In genomic region chr14:28456372-28457076, GRCm38 (mm10) we compare ENCODE assay signal across 12 mouse cellular contexts. TPM values are rescaled to one million over a fixed set of nuclear protein-coding genes. Genes with fewer than 3 reads are reported as not detected.
DNase-seq lines count a peak whose midpoint lies in the region; ATAC-seq lines count a peak whose summit lies in the region.
"Had no signal": no experiment of that assay in that cellular context is flagged by ENCODE, and none has a peak within 500 bp of the region (broad histone marks: within the 10 kb centered on the region; RNA-seq: fewer than 3 reads in every experiment).

No protein-coding gene starts in this region.

- no peak overlapping the region for H3K4me3 ChIP-seq in kidney, embryonic 14.5 days (ENCODE audit: low read length)
- no peak overlapping the region for H3K4me3 ChIP-seq in intestine, embryonic 16.5 days (ENCODE audit: low read length)
- H3K4me3 ChIP-seq: heart, embryonic 15.5 days; layer of hippocampus, adult 2 months had no signal

- WGBS in kidney, embryonic 14.5 days: 70% methylated on average over 7 of the region's 7 CpGs
- WGBS in intestine, embryonic 16.5 days: 60% methylated on average over 7 of the region's 7 CpGs

- no peak overlapping the region for H3K9ac ChIP-seq in kidney, embryonic 14.5 days (ENCODE audit: low read depth, low read length)
- no peak overlapping the region for H3K9ac ChIP-seq in intestine, embryonic 16.5 days (ENCODE audit: low read depth, low read length)
- H3K9ac ChIP-seq: heart, embryonic 15.5 days had no signal

- no peaks in the 10 kb centered on the region for H3K27me3 ChIP-seq in kidney, embryonic 14.5 days (ENCODE audit: control insufficient read depth, insufficient read depth, low read length)
- H3K27me3 ChIP-seq in intestine, embryonic 16.5 days (replicated peaks; ENCODE audit: control insufficient read depth, insufficient read depth, low read length): no peaks in the 10 kb centered on the region
- H3K27me3 ChIP-seq: heart, embryonic 15.5 days had no signal

- no peak for ATAC-seq in kidney, embryonic 14.5 days (ENCODE audit: low FRiP score, low TSS enrichment)
- ATAC-seq in intestine, embryonic 16.5 days: peak; percentile 57
- ATAC-seq in erythroid progenitor cell, adult 5-6 weeks (replicated peaks; ENCODE audit: low FRiP score, poor library complexity, severe bottlenecking): no peak
- ATAC-seq: activated CD4-positive, CD25-positive, alpha-beta regulatory T cell, adult 4 months had no signal

- H3K36me3 ChIP-seq in kidney, embryonic 14.5 days (ENCODE audit: control insufficient read depth, insufficient read depth, low read length): no peaks in the 10 kb centered on the region
- H3K36me3 ChIP-seq in intestine, embryonic 16.5 days (ENCODE audit: control insufficient read depth, insufficient read depth, low read length): no peaks in the 10 kb centered on the region
- H3K36me3 ChIP-seq: heart, embryonic 15.5 days had no signal

- no peaks in the 10 kb centered on the region for H3K4me1 ChIP-seq in kidney, embryonic 14.5 days (ENCODE audit: control insufficient read depth, insufficient read depth, low read length)
- H3K4me1 ChIP-seq in intestine, embryonic 16.5 days (ENCODE audit: control insufficient read depth, insufficient read depth, low read length): no peaks in the 10 kb centered on the region
- H3K4me1 ChIP-seq: heart, embryonic 15.5 days had no signal

- DNase-seq in kidney, adult 11 months: peak; percentile 41
- peak; percentile 1 for DNase-seq in 416B (ENCODE audit: low read depth)
- peak; percentile 38 for DNase-seq in adrenal gland, postnatal 25 days
- DNase-seq in cerebellum, adult 9-11 months: no peak
- DNase-seq in layer of hippocampus, adult 8-10 months (ENCODE audit: low spot score in 2 of 2): no peak

- no peak overlapping the region for H3K27ac ChIP-seq in kidney, embryonic 14.5 days (ENCODE audit: low read depth, low read length)
- H3K27ac ChIP-seq in intestine, embryonic 16.5 days (ENCODE audit: low read length): no peak overlapping the region
- H3K27ac ChIP-seq: heart, embryonic 15.5 days; layer of hippocampus, adult 2 months; macrophage had no signal

- H3K9me3 ChIP-seq in kidney, embryonic 14.5 days (ENCODE audit: control insufficient read depth, low read length): no peaks in the 10 kb centered on the region
- no peaks in the 10 kb centered on the region for H3K9me3 ChIP-seq in intestine, embryonic 16.5 days (ENCODE audit: control insufficient read depth, low read length)
- H3K9me3 ChIP-seq: heart, embryonic 15.5 days had no signal

- no peak overlapping the region for H3K4me2 ChIP-seq in kidney, embryonic 14.5 days (replicated peaks; ENCODE audit: low read depth, low read length)
- no peak overlapping the region for H3K4me2 ChIP-seq in intestine, embryonic 16.5 days (ENCODE audit: low read depth, low read length)
- H3K4me2 ChIP-seq: heart, embryonic 15.5 days had no signal

RNA-seq across cellular contexts. Expression of gene Wnt5a, which starts 48.0 kb away (rescaled TPM):
- polyA plus RNA-seq in kidney, embryonic 14.5 days (2014; fragmentation: Nextera tagmentation; extraction: Ambion mirVana): 13.1 and 21.0 TPM in 2 replicates
- 42.5 and 48.3 TPM in 2 replicates for total RNA-seq in adrenal gland, postnatal 25 days (2021)
- polyA plus RNA-seq in intestine, embryonic 16.5 days (2015; fragmentation: Nextera tagmentation; extraction: Ambion mirVana): 15.9 and 17.6 TPM in 2 replicates
- total RNA-seq in layer of hippocampus, adult 8-10 months (2022): 10 to 100 TPM; 10.1 to 11.2 (median 10.8) TPM
- total RNA-seq in erythroid progenitor cell, adult 5-6 weeks (2015; ENCODE audit: low replicate concordance): not detected in 2 replicates
- not detected in 2 replicates for total RNA-seq in erythroid progenitor cell, adult 5-6 weeks (2017; ENCODE audit: low replicate concordance)
- polyA plus RNA-seq: activated CD4-positive, CD25-positive, alpha-beta regulatory T cell, adult 4 months; macrophage had no signal

Comparison
In these comparisons a context has a peak if more than half of its experiments do, and no peak if none do; other contexts are left out.
1. DNase-seq: peak in kidney, adult 11 months (single experiment), 416B (single experiment) and adrenal gland, postnatal 25 days (single experiment); none in cerebellum, adult 9-11 months (single experiment) and layer of hippocampus, adult 8-10 months (0 of 2).
2. RNA of gene Wnt5a, which starts 48.0 kb away (total RNA-seq): 42.5 to 48.3 TPM in adrenal gland, postnatal 25 days and 10.1 to 11.2 TPM in layer of hippocampus, adult 8-10 months; not detected in erythroid progenitor cell, adult 5-6 weeks; every median in the first group is over 10 times any median in the second.